Mouse (Mus musculus) embryonic facial prominence, embryonic 13.5 days (tissue): ENCODE data around the gene Kcnt2. TPM values are rescaled to one million over a fixed set of nuclear protein-coding genes. Genes with fewer than 3 reads are reported as not detected.

Source experiments
- ATAC-seq: fragments of 200-750 bp; cut with Nextera tagmentation; 2 replicates; pipeline ENCODE4 v1.8.0; 2017; ENCODE audit warnings: low read depth; ENCODE audit not compliant: insufficient number of reproducible peaks, insufficient read depth, low FRiP score, low TSS enrichment
- H3K27ac ChIP-seq: fragments of 300-500 bp; sonication (generic); 2 replicates; pipeline ENCODE4 v1.5.1; 2015; ENCODE audit warnings: moderate library complexity, mild to moderate bottlenecking, inconsistent platforms
- H3K27me3 ChIP-seq: fragments of 300-500 bp; sonication (generic); 2 replicates; pipeline ENCODE4 v1.6.1; 2015; ENCODE audit warnings: mild to moderate bottlenecking, inconsistent platforms
- H3K36me3 ChIP-seq: fragments of 300-500 bp; sonication (generic); 2 replicates; pipeline ENCODE4 v1.6.1; 2015; ENCODE audit warnings: mild to moderate bottlenecking, inconsistent platforms
- H3K4me1 ChIP-seq: fragments of 300-500 bp; sonication (generic); 2 replicates; pipeline ENCODE4 v1.6.1; 2015; ENCODE audit warnings: inconsistent platforms
- H3K4me2 ChIP-seq: fragments of 300-500 bp; sonication (generic); 2 replicates; pipeline ENCODE4 v1.6.1; 2015; ENCODE audit warnings: moderate library complexity, mild to moderate bottlenecking, inconsistent platforms
- H3K4me3 ChIP-seq: fragments of 300-500 bp; sonication (generic); 2 replicates; pipeline ENCODE4 v1.5.1; 2015; ENCODE audit warnings: mild to moderate bottlenecking, inconsistent platforms
- H3K9ac ChIP-seq: fragments of 300-500 bp; sonication (generic); 2 replicates; pipeline ENCODE4 v1.6.1; 2015; ENCODE audit warnings: mild to moderate bottlenecking, inconsistent platforms
- H3K9me3 ChIP-seq: fragments of 300-500 bp; sonication (generic); 2 replicates; pipeline ENCODE4 v1.6.1; 2016; ENCODE audit warnings: inconsistent platforms
- WGBS: fragments of 180-500 bp; shearing (Covaris S2); methylation state at CpG from one replicate; pipeline ENCODE4 v1.1.7; 2015; ENCODE audit warnings: mixed read lengths; 5-methylcytosine and 5-hydroxymethylcytosine counted together
- polyA plus RNA-seq: library from polyadenylated mRNA; unstranded; fragments of >200 nt; fragmentation: Nextera tagmentation; extraction: Ambion mirVana; gene quantifications from 2 replicates; pipeline ENCODE4 v1.2.1, GENCODE M21; 2015

The Kcnt2 gene
- polyA plus RNA-seq, 1 experiment from 2014 or later: 0.52 TPM

GRCm38 (mm10) chr1:140295482-140295881 is 49.5 kb downstream of the Kcnt2 start:
- no peak overlapping the region for H3K27ac ChIP-seq
- H3K9ac ChIP-seq: no peak overlapping the region
- no peaks in the 10 kb centered on the region for H3K36me3 ChIP-seq
- H3K27me3 ChIP-seq: no peaks in the 10 kb centered on the region
- H3K4me2 ChIP-seq: no peak overlapping the region
- ATAC-seq: no peak
- H3K4me1 ChIP-seq: no peaks in the 10 kb centered on the region
- no peaks in the 10 kb centered on the region for H3K9me3 ChIP-seq
- no peak overlapping the region for H3K4me3 ChIP-seq

DNA sequence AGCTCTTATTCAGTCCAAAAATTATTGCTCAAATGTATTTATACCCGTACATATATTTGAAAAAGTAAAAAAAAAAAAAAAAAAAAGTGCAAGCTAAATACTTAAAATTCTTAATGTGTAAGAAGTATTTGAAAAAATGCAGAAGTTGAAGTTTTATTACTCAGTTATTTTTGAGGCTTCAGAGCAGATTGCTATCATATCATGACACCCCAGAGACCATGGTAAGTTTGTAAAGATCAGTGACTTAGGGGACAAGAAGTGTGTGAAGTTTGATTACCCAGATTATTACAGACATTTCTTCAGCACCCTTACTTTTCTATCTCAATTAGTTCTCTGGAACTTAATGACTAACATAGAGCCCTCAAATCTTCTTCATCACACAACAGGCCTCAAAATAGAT is 58.3 kb downstream of the Kcnt2 start:
- Histone ChIP-seq H3K36me3 (no peaks in the 10 kb centered on the region), H3K4me2 (no peak overlapping the region), H3K9ac (no peak overlapping the region), H3K9me3 (peaks cover 6% of the 10 kb centered on the region), H3K4me1 (no peaks in the 10 kb centered on the region), H3K4me3 (no peak overlapping the region), H3K27me3 (no peaks in the 10 kb centered on the region), H3K27ac (no peak overlapping the region)
- no peak for ATAC-seq
- whole genome bisulfite sequencing: 88% methylated on average over 1 of the region's 1 CpGs

- Histone ChIP-seq H3K4me3 (no peak overlapping the region), H3K9me3 (peaks cover 6% of the 10 kb centered on the region), H3K9ac (no peak overlapping the region), H3K4me2 (no peak overlapping the region), H3K27me3 (no peaks in the 10 kb centered on the region), H3K36me3 (no peaks in the 10 kb centered on the region), H3K4me1 (no peaks in the 10 kb centered on the region), H3K27ac (no peak overlapping the region)
- ATAC-seq: no peak
These were observed 59.4 kb downstream of the Kcnt2 start for GRCm38 (mm10) chr1:140305344-140305743.

- no peak overlapping the region for H3K27ac ChIP-seq
- H3K4me3 ChIP-seq: no peak overlapping the region
- no peak for ATAC-seq
- no peaks in the 10 kb centered on the region for H3K36me3 ChIP-seq
- no peak overlapping the region for H3K4me2 ChIP-seq
- no peak overlapping the region for H3K9ac ChIP-seq
- H3K4me1 ChIP-seq: no peaks in the 10 kb centered on the region
- H3K27me3 ChIP-seq: no peaks in the 10 kb centered on the region
- 58% methylated on average over 2 of the region's 2 CpGs for WGBS
- H3K9me3 ChIP-seq: peaks cover 6% of the 10 kb centered on the region
These were observed 60.4 kb downstream of the Kcnt2 start for GRCm38 (mm10) chr1:140306339-140306738.

- no peak overlapping the region for H3K4me2 ChIP-seq
- H3K9me3 ChIP-seq: no peaks in the 10 kb centered on the region
- H3K36me3 ChIP-seq: no peaks in the 10 kb centered on the region
- no peak overlapping the region for H3K4me3 ChIP-seq
- no peaks in the 10 kb centered on the region for H3K4me1 ChIP-seq
- H3K27me3 ChIP-seq: no peaks in the 10 kb centered on the region
- no peak for ATAC-seq
- WGBS: 88% methylated on average over 2 of the region's 2 CpGs
- H3K27ac ChIP-seq: no peak overlapping the region
- H3K9ac ChIP-seq: no peak overlapping the region
These were observed 64.8 kb downstream of the Kcnt2 start for GRCm38 (mm10) chr1:140310739-140311138.

DNA sequence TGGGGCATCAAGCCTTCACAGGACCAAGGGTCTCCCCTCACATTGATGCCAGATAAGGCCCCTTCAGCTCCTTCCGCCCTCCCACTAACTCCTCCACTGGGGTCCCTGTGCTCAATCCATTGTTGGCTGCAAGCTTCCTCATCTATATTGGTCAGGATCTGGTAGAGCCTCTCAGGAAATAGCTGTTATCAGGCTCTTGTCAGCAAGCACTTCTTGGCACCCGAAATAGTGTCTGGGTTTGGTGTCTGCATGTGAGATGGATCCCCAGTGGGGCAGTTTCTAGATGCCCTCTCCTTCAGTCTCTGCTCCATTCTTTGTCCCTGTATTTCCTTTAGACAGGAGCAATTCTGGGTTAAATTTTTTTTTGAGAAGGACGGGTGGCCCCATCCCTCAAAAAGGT is 79.1 kb downstream of the Kcnt2 start:
- WGBS: 82% methylated on average over 3 of the region's 3 CpGs
- H3K4me2 ChIP-seq: no peak overlapping the region

DNA sequence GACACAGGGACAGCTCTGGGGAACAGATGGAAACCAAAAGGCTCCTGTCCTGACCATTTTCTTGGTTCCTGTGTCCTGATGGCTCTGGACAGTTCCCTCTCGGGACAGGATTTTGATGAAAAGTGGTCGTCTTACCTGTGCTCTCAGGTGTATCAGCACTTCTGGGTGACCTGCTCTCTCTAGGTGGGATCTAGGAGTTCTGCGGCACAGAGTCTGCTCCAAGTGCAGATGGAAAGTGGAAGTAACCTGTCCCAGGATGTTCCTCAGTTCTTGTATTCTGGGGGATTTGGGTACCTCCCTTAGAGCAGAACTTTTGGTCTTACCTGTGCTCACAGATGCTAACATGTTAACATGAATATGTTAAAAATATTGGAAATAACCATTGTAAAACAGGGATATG is 80.8 kb downstream of the Kcnt2 start:
- no peaks in the 10 kb centered on the region for H3K27me3 ChIP-seq
- 78% methylated on average over 3 of the region's 3 CpGs for WGBS
- no peaks in the 10 kb centered on the region for H3K36me3 ChIP-seq
- H3K4me2 ChIP-seq: no peak overlapping the region
- no peak overlapping the region for H3K4me3 ChIP-seq
- H3K27ac ChIP-seq: no peak overlapping the region
- ATAC-seq: no peak
- H3K4me1 ChIP-seq: no peaks in the 10 kb centered on the region
- H3K9ac ChIP-seq: no peak overlapping the region
- no peaks in the 10 kb centered on the region for H3K9me3 ChIP-seq

More for the DNA sequence above, 79.1 kb downstream of the Kcnt2 start:
- H3K4me3 ChIP-seq: no peak overlapping the region
- no peaks in the 10 kb centered on the region for H3K9me3 ChIP-seq
- no peaks in the 10 kb centered on the region for H3K4me1 ChIP-seq
- H3K27ac ChIP-seq: no peak overlapping the region
- ATAC-seq: no peak
- no peaks in the 10 kb centered on the region for H3K27me3 ChIP-seq
- no peaks in the 10 kb centered on the region for H3K36me3 ChIP-seq
- no peak overlapping the region for H3K9ac ChIP-seq

- H3K4me2 ChIP-seq: no peak overlapping the region
- no peaks in the 10 kb centered on the region for H3K27me3 ChIP-seq
- ATAC-seq: no peak
- no peak overlapping the region for H3K4me3 ChIP-seq
- no peaks in the 10 kb centered on the region for H3K4me1 ChIP-seq
- 82% methylated on average over 3 of the region's 3 CpGs for WGBS
- H3K9ac ChIP-seq: no peak overlapping the region
- H3K36me3 ChIP-seq: no peaks in the 10 kb centered on the region
- H3K27ac ChIP-seq: no peak overlapping the region
- H3K9me3 ChIP-seq: no peaks in the 10 kb centered on the region
These were observed 87.7 kb downstream of the Kcnt2 start for GRCm38 (mm10) chr1:140333702-140334101.

DNA sequence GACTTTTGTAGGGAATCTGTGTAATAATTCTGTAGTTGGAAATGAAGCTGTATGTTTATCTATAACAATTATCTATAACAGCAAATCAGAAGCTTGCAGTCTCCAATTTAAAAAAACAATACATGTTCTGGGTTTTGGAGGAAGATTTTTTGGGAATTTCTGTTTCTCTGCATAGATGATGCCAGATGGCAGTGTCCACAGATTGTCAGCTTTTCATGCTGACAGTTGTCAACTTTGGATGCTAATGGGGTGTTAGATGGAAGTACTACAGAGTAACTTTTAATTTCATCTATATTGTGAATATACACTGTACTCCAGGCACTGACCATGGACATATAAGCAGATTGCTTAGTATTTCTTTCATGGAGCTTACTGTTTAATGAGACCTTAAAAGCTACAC is 92.5 kb downstream of the Kcnt2 start:
- no peaks in the 10 kb centered on the region for H3K27me3 ChIP-seq
- no peak for ATAC-seq
- H3K36me3 ChIP-seq: no peaks in the 10 kb centered on the region
- no peak overlapping the region for H3K27ac ChIP-seq
- no peak overlapping the region for H3K4me2 ChIP-seq
- no peak overlapping the region for H3K9ac ChIP-seq
- H3K4me3 ChIP-seq: no peak overlapping the region
- no peaks in the 10 kb centered on the region for H3K4me1 ChIP-seq
- no peaks in the 10 kb centered on the region for H3K9me3 ChIP-seq

GRCm38 (mm10) chr1:140339368-140339767 is 93.4 kb downstream of the Kcnt2 start:
- H3K9me3 ChIP-seq: no peaks in the 10 kb centered on the region
- H3K27ac ChIP-seq: no peak overlapping the region
- no peak overlapping the region for H3K9ac ChIP-seq
- 46% methylated on average over 4 of the region's 4 CpGs for WGBS
- H3K27me3 ChIP-seq: no peaks in the 10 kb centered on the region
- no peaks in the 10 kb centered on the region for H3K4me1 ChIP-seq
- H3K36me3 ChIP-seq: no peaks in the 10 kb centered on the region
- no peak for ATAC-seq
- H3K4me2 ChIP-seq: no peak overlapping the region
- no peak overlapping the region for H3K4me3 ChIP-seq

GRCm38 (mm10) chr1:140364787-140365186 is 118.8 kb downstream of the Kcnt2 start:
- Histone ChIP-seq H3K9ac (no peak overlapping the region), H3K9me3 (no peaks in the 10 kb centered on the region), H3K27ac (no peak overlapping the region), H3K4me2 (no peak overlapping the region), H3K27me3 (no peaks in the 10 kb centered on the region), H3K4me1 (no peaks in the 10 kb centered on the region), H3K36me3 (no peaks in the 10 kb centered on the region), H3K4me3 (no peak overlapping the region)
- 17% methylated on average over 2 of the region's 2 CpGs for WGBS
- no peak for ATAC-seq

DNA sequence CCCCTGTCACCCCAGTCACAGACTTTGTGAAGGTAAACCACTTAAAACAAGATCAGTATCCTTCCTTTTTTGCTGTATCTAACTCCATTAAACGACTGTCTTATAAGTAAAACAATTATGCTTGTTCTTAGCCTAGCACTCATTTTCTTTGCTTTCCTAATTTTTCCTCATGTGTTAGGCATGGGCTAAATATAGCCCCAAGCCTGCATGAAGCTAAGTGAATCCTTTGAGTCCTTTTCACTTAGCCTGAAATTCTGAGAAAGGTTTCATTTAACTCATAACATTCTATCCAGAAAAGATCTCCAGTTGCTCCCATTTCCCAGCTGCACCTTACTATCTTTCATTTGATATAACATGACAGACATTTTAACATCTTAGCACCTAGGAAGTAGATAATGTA is 127.6 kb downstream of the Kcnt2 start:
- Histone ChIP-seq H3K4me3 (no peak overlapping the region), H3K36me3 (no peaks in the 10 kb centered on the region), H3K4me1 (no peaks in the 10 kb centered on the region), H3K27ac (no peak overlapping the region), H3K4me2 (no peak overlapping the region), H3K9ac (no peak overlapping the region), H3K9me3 (no peaks in the 10 kb centered on the region), H3K27me3 (no peaks in the 10 kb centered on the region)
- ATAC-seq: no peak
- WGBS: 70% methylated on average over 1 of the region's 1 CpGs

GRCm38 (mm10) chr1:140378791-140379190 is 132.8 kb downstream of the Kcnt2 start:
- Histone ChIP-seq H3K9ac (no peak overlapping the region), H3K4me2 (no peak overlapping the region), H3K27me3 (no peaks in the 10 kb centered on the region), H3K4me3 (no peak overlapping the region), H3K4me1 (no peaks in the 10 kb centered on the region), H3K9me3 (no peaks in the 10 kb centered on the region), H3K27ac (no peak overlapping the region), H3K36me3 (no peaks in the 10 kb centered on the region)
- 58% methylated on average over 2 of the region's 2 CpGs for WGBS
- ATAC-seq: no peak
